Mouse (Mus musculus) mouse embryonic stem cell (cell line): ENCODE results near the gene Hdac7.

Experiments used
- in situ Hi-C, 2 experiments: fragments of 300-500 bp; cut with MboI; formaldehyde crosslinking; loops; 1 replicate in 1 of 2; 3 replicates in 1 of 2; pipeline ENCODE4 v1.14.3; 2019 to 2020; ENCODE audit warnings: low sequenced_read_pairs in 2 of 2, low pct_unique_long_range_greater_than_20kb in 1 of 2, mixed read lengths in 1 of 2; ENCODE audit not compliant: unreplicated experiment in 1 of 2

Gene Hdac7

GRCm38 (mm10) chr15:97746748-97747147 is 97.6 kb downstream of the Hdac7 start:
- in situ Hi-C loops: no loop called here

DNA sequence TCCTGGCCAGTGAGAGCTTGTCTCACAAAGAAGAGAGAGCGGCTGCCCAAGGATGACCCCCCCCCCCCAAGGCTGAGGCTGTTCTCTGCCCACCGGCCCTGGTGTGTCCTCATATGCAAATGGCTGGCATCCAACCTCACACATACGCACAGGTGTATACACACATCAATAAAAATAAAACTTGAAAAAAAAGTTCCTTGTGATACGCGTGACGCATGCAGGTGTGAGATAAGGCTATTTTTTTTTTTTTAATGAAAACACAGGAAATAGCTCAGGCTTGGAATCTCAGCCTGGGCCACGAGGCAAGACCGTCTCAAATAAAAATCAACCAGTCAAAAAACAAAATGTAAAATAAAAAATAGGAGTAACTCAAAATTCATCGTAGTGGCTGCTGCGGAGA is 98.0 kb downstream of the Hdac7 start:
- in situ Hi-C loops: no loop called here

DNA sequence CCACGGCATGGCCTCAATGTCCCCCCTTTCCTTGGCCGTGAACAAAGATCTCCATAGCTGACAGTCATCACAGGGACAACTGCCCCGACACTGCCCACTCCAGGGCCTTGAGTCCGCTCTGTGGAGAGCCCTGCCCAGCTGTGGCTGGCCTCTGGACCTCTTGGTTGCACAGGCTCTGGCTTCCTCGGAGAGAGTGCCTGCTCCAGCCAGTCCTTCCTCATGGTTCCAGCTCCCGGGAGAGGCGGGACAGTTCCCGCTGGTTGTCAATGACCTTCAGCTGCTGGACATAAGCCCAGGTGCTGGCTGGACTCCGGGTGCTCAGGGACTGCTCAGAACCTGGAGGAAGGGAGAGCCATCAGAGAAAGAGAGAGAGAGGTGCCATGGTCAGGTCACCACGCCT is 99.0 kb downstream of the Hdac7 start:
- in situ Hi-C loops: no loop called here

DNA sequence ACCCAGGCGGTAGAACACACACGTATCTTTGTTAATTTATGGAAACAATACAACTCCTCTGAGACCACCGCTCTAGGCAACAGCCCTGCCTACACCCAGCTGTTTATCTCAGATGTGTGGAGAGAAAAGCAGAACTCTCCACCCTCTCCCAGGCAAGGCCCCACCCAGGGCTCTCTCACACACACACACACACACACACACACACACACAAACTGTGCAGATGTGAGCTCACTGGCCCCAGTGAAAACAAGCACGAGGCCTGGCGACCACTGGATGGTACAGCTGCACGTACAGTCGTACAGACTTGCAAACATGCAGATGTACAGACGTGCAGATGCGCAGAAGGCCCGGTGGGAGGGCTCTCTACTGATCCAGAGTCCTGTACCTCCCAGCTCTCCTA is 99.4 kb downstream of the Hdac7 start:
- in situ Hi-C loops: no loop called here

DNA sequence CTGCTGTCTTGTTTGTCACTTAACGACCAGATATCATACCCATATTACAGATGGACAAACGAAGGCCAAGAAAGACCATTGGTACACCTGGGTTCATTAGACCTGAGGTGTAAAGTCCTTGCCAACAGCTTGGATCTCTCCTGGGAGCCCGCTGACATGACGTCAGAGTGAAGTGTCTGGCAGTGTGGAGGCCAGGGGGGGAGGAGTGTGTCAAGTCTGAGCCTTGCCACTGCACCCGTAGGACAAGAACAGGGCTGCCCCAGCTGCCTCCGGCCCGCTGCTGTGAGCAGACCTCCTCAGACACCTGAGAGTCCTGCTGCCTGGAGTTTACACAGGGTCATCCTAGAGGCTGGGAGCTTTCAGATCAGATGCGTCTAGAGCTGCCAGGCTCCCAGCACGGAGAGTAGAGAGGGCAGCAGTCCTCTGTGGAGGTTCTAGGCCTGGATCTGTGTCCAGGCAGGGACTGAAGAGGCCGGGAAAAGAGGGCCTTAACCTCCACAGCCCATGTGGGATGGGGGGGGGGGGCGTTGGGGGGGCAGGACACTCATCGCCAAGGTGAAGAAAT is 100.3 kb downstream of the Hdac7 start:
- in situ Hi-C loops: no loop called here

DNA sequence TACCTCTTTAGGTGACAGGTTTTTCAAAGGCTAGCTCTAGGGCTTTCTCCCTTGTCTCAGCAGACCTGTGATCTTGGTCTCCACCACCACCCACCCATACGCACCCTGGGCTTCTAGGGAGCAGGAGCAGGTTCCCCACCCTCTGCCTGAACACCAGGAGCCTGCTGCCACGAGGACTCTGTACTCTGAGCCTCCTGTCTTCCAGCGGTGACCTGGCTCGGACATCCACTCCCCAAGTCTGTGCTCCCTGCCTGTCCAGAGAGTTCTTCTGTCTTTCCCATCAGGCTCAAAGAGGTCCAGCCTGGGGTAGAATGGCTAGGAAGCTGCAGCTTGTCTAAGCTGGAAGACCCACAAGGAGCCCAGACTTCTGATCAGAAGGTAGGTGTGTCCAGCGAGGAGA is 101.1 kb downstream of the Hdac7 start:
- in situ Hi-C loops: no loop called here
